Mouse (Mus musculus): ENCODE measurements at regions not wholly inside any gene's neighbourhood (a gene's known extent, or its start where the extent isn't known, plus 50 kb on each side); places are given as distances from the start of the nearest gene placed in this dataset.

DNA sequence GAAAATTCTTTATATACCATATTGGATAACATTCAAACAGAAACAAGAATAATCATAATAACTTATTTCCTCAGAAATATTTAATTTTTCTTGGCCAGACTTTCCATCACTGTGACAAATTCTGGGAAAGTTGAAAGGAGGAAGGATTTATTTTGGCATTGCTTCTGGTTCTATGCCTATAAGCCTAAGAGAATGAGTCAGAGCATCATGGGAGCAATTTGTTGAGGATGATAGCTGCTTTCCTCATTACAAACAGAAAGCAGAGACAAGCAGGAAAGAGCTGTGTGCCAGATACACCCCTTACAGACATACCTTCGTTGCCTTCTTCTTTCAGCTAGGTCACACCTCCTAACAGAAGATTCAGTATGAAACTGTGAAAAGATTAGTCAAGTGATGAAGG lies 115.3 kb downstream of the Rgs21 start:
- no peak overlapping the region for H3K9ac ChIP-seq
- WGBS = 50% methylated on average over 1 of the region's 1 CpGs
- H3K4me2 ChIP-seq (replicated peaks) = no peak overlapping the region
- H3K4me1 ChIP-seq (replicated peaks) = no peaks in the 10 kb centered on the region
- ATAC-seq = no peak
- no peaks in the 10 kb centered on the region for H3K27me3 ChIP-seq (replicated peaks)
- H3K36me3 ChIP-seq = no peaks in the 10 kb centered on the region
- no peaks in the 10 kb centered on the region for H3K9me3 ChIP-seq
- no peak overlapping the region for H3K4me3 ChIP-seq (replicated peaks)
- H3K27ac ChIP-seq = no peak overlapping the region

DNA sequence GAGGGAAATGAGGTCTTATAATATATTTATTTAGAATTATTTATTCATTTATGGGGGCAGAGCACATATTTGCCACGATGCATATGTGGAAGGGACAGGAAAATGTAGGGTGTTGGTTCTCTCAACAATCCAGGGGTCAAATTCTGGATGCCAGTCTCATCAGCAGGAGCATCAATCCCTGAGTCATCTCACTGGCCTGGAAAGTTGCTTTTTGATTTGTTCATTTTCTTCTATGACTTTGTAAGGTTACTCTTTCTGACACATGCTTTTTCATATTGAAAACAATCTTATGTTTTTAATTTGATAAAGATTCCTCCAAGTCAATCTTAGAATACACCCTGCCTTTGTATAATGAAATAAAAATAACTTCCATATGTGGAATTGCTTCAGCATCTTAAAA lies 115.7 kb downstream of the Rgs21 start:
- no peaks in the 10 kb centered on the region for H3K9me3 ChIP-seq
- no peaks in the 10 kb centered on the region for H3K4me1 ChIP-seq (replicated peaks)
- no peaks in the 10 kb centered on the region for H3K36me3 ChIP-seq
- no peak overlapping the region for H3K4me3 ChIP-seq (replicated peaks)
- no peak overlapping the region for H3K4me2 ChIP-seq (replicated peaks)
- WGBS = 59% methylated on average over 1 of the region's 1 CpGs
- no peak overlapping the region for H3K9ac ChIP-seq
- no peak overlapping the region for H3K27ac ChIP-seq
- no peak for ATAC-seq
- no peaks in the 10 kb centered on the region for H3K27me3 ChIP-seq (replicated peaks)

- Histone ChIP-seq H3K4me3 (replicated peaks) (no peak overlapping the region), H3K9me3 (no peaks in the 10 kb centered on the region), H3K4me1 (replicated peaks) (no peaks in the 10 kb centered on the region), H3K36me3 (no peaks in the 10 kb centered on the region), H3K27me3 (replicated peaks) (no peaks in the 10 kb centered on the region), H3K9ac (no peak overlapping the region), H3K27ac (no peak overlapping the region), H3K4me2 (replicated peaks) (no peak overlapping the region)
- ATAC-seq = no peak
- 76% methylated on average over 2 of the region's 2 CpGs for WGBS
Measured at GRCm38 (mm10) chr1:144436617-144437016, 130.8 kb downstream of the Rgs21 start.

DNA sequence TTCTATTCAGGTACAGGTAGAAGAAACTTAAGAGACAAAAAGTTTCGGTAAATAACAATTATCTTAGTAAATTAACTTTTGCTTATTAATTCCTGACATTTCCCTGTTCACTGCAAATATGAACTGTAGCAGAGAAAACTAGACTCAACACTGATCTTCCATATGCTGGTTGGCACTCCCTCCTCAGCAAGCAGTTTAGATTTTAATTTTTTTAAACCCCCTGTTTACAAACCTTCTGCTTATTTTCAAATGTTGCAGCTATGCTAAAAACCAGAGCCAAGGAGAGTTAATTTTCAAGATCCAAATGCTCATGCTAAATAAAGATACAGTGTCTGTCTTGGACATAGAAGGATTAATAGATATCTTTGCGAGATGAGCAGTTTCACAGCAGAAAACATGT lies 134.7 kb downstream of the Rgs21 start:
- H3K36me3 ChIP-seq = no peaks in the 10 kb centered on the region
- no peaks in the 10 kb centered on the region for H3K4me1 ChIP-seq (replicated peaks)
- no peaks in the 10 kb centered on the region for H3K27me3 ChIP-seq (replicated peaks)
- no peak overlapping the region for H3K4me2 ChIP-seq (replicated peaks)
- no peak overlapping the region for H3K4me3 ChIP-seq (replicated peaks)
- WGBS = 80% methylated on average over 2 of the region's 2 CpGs
- no peaks in the 10 kb centered on the region for H3K9me3 ChIP-seq
- no peak overlapping the region for H3K9ac ChIP-seq
- ATAC-seq = no peak
- H3K27ac ChIP-seq = no peak overlapping the region

GRCm38 (mm10) chr1:144431535-144432276 lies 135.8 kb downstream of the Rgs21 start:
- H3K27me3 ChIP-seq (replicated peaks) = no peaks in the 10 kb centered on the region
- no peak overlapping the region for H3K9ac ChIP-seq
- H3K36me3 ChIP-seq = no peaks in the 10 kb centered on the region
- 82% methylated on average over 5 of the region's 5 CpGs for WGBS
- no peaks in the 10 kb centered on the region for H3K4me1 ChIP-seq (replicated peaks)
- no peak for ATAC-seq
- H3K4me3 ChIP-seq (replicated peaks) = no peak overlapping the region
- H3K9me3 ChIP-seq = no peaks in the 10 kb centered on the region
- no peak overlapping the region for H3K27ac ChIP-seq
- H3K4me2 ChIP-seq (replicated peaks) = no peak overlapping the region

GRCm38 (mm10) chr1:144421374-144421773 lies 146.1 kb downstream of the Rgs21 start:
- H3K9ac ChIP-seq = no peak overlapping the region
- H3K4me3 ChIP-seq (replicated peaks) = no peak overlapping the region
- no peaks in the 10 kb centered on the region for H3K9me3 ChIP-seq
- H3K27me3 ChIP-seq (replicated peaks) = no peaks in the 10 kb centered on the region
- H3K4me2 ChIP-seq (replicated peaks) = no peak overlapping the region
- no peaks in the 10 kb centered on the region for H3K36me3 ChIP-seq
- WGBS = 81% methylated on average over 2 of the region's 2 CpGs
- H3K27ac ChIP-seq = no peak overlapping the region
- ATAC-seq = no peak
- no peaks in the 10 kb centered on the region for H3K4me1 ChIP-seq (replicated peaks)

GRCm38 (mm10) chr1:144406387-144407383 lies 157.6 kb upstream of the Rgs1 start:
- no peaks in the 10 kb centered on the region for H3K36me3 ChIP-seq
- 37% methylated on average over 15 of the region's 15 CpGs for WGBS

DNA sequence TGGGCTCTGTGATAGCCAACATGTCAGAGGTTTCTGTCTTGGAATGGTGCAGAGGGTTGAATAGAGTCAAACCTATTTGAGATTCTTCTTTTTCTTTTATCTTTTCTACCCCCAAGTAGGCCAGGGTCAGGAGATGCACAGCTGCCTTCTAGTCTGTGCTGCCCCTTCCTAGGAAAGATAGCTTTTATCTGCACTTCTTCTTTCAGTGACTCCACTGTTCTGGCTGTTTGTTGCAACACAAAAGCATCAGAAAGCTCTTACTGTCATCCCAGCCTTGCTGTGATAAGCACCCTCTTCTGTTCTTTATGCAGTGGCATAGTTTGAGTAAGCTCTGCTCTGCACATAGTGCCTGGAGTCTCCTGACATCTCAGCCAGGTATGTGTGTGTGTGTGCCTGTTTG lies 156.7 kb upstream of the Rgs1 start:
- no peaks in the 10 kb centered on the region for H3K4me1 ChIP-seq (replicated peaks)
- no peak overlapping the region for H3K9ac ChIP-seq
- H3K27me3 ChIP-seq (replicated peaks) = no peaks in the 10 kb centered on the region
- H3K36me3 ChIP-seq = no peaks in the 10 kb centered on the region
- H3K27ac ChIP-seq = no peak overlapping the region
- no peak for ATAC-seq
- H3K4me2 ChIP-seq (replicated peaks) = no peak overlapping the region
- no peak overlapping the region for H3K4me3 ChIP-seq (replicated peaks)
- no peaks in the 10 kb centered on the region for H3K9me3 ChIP-seq

More at GRCm38 (mm10) chr1:144406387-144407383, 157.6 kb upstream of the Rgs1 start:
- Histone ChIP-seq H3K4me2 (replicated peaks) (no peak overlapping the region), H3K9me3 (no peaks in the 10 kb centered on the region), H3K4me1 (replicated peaks) (no peaks in the 10 kb centered on the region), H3K4me3 (replicated peaks) (no peak overlapping the region), H3K27me3 (replicated peaks) (no peaks in the 10 kb centered on the region), H3K27ac (no peak overlapping the region), H3K9ac (no peak overlapping the region)
- ATAC-seq = peak; percentile 81

- WGBS = 77% methylated on average over 3 of the region's 3 CpGs
- no peak overlapping the region for H3K9ac ChIP-seq
Measured at GRCm38 (mm10) chr1:144405031-144405430, 156.0 kb upstream of the Rgs1 start.

DNA sequence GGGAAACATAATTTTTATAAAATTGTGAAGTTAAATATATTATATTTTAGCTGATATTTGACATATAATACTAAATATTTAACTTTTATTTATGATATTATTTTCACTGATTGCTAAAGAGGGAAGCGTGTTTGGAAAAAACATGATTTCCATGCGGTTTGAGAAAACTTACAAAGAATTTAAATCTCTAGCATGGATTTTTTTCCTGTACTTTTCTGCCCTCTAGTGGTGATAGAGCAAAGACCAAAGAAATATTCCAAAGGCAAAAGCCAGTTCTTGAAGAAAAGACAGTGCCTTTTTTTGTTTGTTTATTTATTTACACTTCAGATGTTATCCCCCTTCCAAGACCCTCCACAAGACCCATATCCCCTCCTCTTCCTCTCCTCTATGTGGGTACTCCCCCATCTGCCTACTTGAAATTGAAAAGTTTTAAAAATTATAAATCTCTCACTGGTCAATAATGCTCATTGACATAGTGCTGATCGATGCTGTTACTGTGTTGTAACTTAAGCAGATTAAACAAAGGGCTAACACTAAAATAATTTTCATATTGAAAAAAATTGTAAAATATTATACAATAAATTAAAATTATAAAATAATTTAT lies 131.1 kb upstream of the Rgs1 start:
- Histone ChIP-seq H3K4me1 (replicated peaks) (no peaks in the 10 kb centered on the region), H3K4me3 (replicated peaks) (no peak overlapping the region), H3K27ac (no peak overlapping the region), H3K9me3 (no peaks in the 10 kb centered on the region), H3K4me2 (replicated peaks) (no peak overlapping the region), H3K9ac (no peak overlapping the region), H3K36me3 (no peaks in the 10 kb centered on the region), H3K27me3 (replicated peaks) (no peaks in the 10 kb centered on the region)
- no peak for ATAC-seq
- WGBS = 41% methylated on average over 3 of the region's 3 CpGs

More at GRCm38 (mm10) chr1:144405031-144405430, 156.0 kb upstream of the Rgs1 start:
- Histone ChIP-seq H3K36me3 (no peaks in the 10 kb centered on the region), H3K4me3 (replicated peaks) (no peak overlapping the region), H3K27me3 (replicated peaks) (no peaks in the 10 kb centered on the region), H3K4me2 (replicated peaks) (no peak overlapping the region), H3K4me1 (replicated peaks) (no peaks in the 10 kb centered on the region), H3K27ac (no peak overlapping the region), H3K9me3 (no peaks in the 10 kb centered on the region)
- no peak for ATAC-seq

- no peaks in the 10 kb centered on the region for H3K9me3 ChIP-seq
- H3K9ac ChIP-seq = no peak overlapping the region
- H3K27ac ChIP-seq = no peak overlapping the region
- H3K4me3 ChIP-seq (replicated peaks) = no peak overlapping the region
- ATAC-seq = no peak
- H3K27me3 ChIP-seq (replicated peaks) = no peaks in the 10 kb centered on the region
- H3K4me2 ChIP-seq (replicated peaks) = no peak overlapping the region
- H3K4me1 ChIP-seq (replicated peaks) = no peaks in the 10 kb centered on the region
- no peaks in the 10 kb centered on the region for H3K36me3 ChIP-seq
Measured at GRCm38 (mm10) chr1:144374121-144374520, 125.1 kb upstream of the Rgs1 start.

- WGBS = 26% methylated on average over 3 of the region's 3 CpGs
- ATAC-seq = peak; percentile 75
- Histone ChIP-seq H3K27me3 (replicated peaks) (no peaks in the 10 kb centered on the region), H3K4me1 (replicated peaks) (no peaks in the 10 kb centered on the region), H3K9me3 (no peaks in the 10 kb centered on the region), H3K4me3 (replicated peaks) (no peak overlapping the region), H3K36me3 (no peaks in the 10 kb centered on the region), H3K9ac (no peak overlapping the region), H3K27ac (no peak overlapping the region), H3K4me2 (replicated peaks) (no peak overlapping the region)
Measured at GRCm38 (mm10) chr1:144367492-144367891, 118.5 kb upstream of the Rgs1 start.
